Mouse (Mus musculus) heart, embryonic 13.5 days (tissue): ENCODE data around the gene Gm49355. TPM values are rescaled to one million over a fixed set of nuclear protein-coding genes. Genes with fewer than 3 reads are reported as not detected.

Source experiments
- ATAC-seq: fragments of 200-750 bp; cut with Nextera tagmentation; 2 replicates; pipeline ENCODE4 v1.8.0; 2017; ENCODE audit warnings: moderate TSS enrichment; ENCODE audit not compliant: insufficient number of reproducible peaks, low FRiP score, low TSS enrichment; ENCODE audit errors: extremely low read depth
- H3K27ac ChIP-seq: fragments of 300-500 bp; sonication (generic); replicated peaks from 2 replicates; pipeline ENCODE4 v1.5.1; 2015; ENCODE audit warnings: moderate library complexity, mild to moderate bottlenecking, inconsistent platforms
- H3K27me3 ChIP-seq: fragments of 300-500 bp; sonication (generic); replicated peaks from 2 replicates; pipeline ENCODE4 v1.6.1; 2015; ENCODE audit warnings: mild to moderate bottlenecking, inconsistent platforms
- H3K36me3 ChIP-seq: fragments of 300-500 bp; sonication (generic); 2 replicates; pipeline ENCODE4 v1.6.1; 2015; ENCODE audit warnings: mild to moderate bottlenecking, inconsistent platforms
- H3K4me1 ChIP-seq: fragments of 300-500 bp; sonication (generic); 2 replicates; pipeline ENCODE4 v1.6.1; 2015; ENCODE audit warnings: inconsistent platforms
- H3K4me2 ChIP-seq: fragments of 300-500 bp; sonication (generic); 2 replicates; pipeline ENCODE4 v1.6.1; 2015; ENCODE audit warnings: inconsistent platforms, mild to moderate bottlenecking, moderate library complexity
- H3K4me3 ChIP-seq: fragments of 300-500 bp; sonication (generic); 2 replicates; pipeline ENCODE4 v1.5.1; 2015; ENCODE audit warnings: moderate library complexity, mild to moderate bottlenecking, inconsistent platforms
- H3K9ac ChIP-seq: fragments of 300-500 bp; sonication (generic); 2 replicates; pipeline ENCODE4 v1.6.1; 2015; ENCODE audit warnings: inconsistent platforms, mild to moderate bottlenecking, moderate library complexity
- H3K9me3 ChIP-seq: fragments of 300-500 bp; sonication (generic); 2 replicates; pipeline ENCODE4 v1.6.1; 2016; ENCODE audit warnings: inconsistent platforms
- WGBS: fragments of 180-500 bp; shearing (Covaris S2); methylation state at CpG from one replicate; pipeline ENCODE4 v1.1.7; 2015; ENCODE audit warnings: mixed read lengths; 5-methylcytosine and 5-hydroxymethylcytosine counted together
- polyA plus RNA-seq: library from polyadenylated mRNA; unstranded; fragments of >200 nt; fragmentation: Nextera tagmentation; extraction: Ambion mirVana; gene quantifications from 2 replicates; pipeline ENCODE4 v1.2.1, GENCODE M21; 2015

Gene Gm49355
- polyA plus RNA-seq, 1 experiment from 2014 or later: 0.12 TPM

GRCm38 (mm10) chr14:12334925-12335324, 51.1 kb downstream of the Gm49355 start:
- WGBS: 32% methylated on average over 7 of the region's 7 CpGs
- Histone ChIP-seq H3K4me3 (no peak overlapping the region), H3K27ac (no peak overlapping the region), H3K9me3 (no peaks in the 10 kb centered on the region), H3K27me3 (peaks cover 78% of the 10 kb centered on the region), H3K4me1 (no peaks in the 10 kb centered on the region), H3K36me3 (no peaks in the 10 kb centered on the region), H3K9ac (no peak overlapping the region), H3K4me2 (no peak overlapping the region)
- ATAC-seq: no peak

DNA sequence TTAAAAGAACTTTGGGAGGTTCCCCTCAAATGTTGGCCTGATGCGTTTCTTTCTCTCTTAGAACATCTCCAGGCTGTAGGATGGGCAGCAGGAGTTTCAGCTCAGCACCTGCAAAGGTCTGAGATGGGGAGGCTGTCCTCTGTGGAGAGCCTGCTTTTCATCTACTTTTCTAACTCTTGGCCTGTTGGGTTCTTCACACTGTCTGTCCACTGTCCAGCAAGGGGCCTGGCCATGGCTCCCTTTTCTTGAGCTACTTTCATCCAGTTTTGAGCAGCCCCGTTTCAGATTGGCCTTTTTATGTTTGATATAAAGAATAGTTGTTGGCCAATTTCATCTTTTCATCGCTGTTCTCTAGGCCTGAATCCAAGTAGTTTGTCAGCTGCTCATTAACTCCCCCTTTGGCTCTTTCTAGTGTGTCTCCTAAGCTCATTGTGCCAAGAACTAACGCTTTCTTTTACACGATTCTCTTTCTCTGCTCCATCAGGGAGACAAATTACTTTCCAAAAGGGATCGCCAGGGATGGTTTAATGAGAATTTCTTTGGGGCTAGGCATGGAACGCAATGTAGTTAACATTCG, 53.7 kb downstream of the Gm49355 start:
- Histone ChIP-seq H3K4me3 (no peak overlapping the region), H3K9ac (no peak overlapping the region), H3K4me2 (no peak overlapping the region), H3K4me1 (peaks cover 13% of the 10 kb centered on the region), H3K27me3 (peaks cover 99% of the 10 kb centered on the region), H3K27ac (no peak overlapping the region), H3K36me3 (no peaks in the 10 kb centered on the region), H3K9me3 (no peaks in the 10 kb centered on the region)
- ATAC-seq: no peak
- WGBS: 9% methylated on average over 8 of the region's 8 CpGs

GRCm38 (mm10) chr14:12337998-12338809, 54.4 kb downstream of the Gm49355 start:
- H3K27ac ChIP-seq: no peak overlapping the region
- no peak for ATAC-seq
- 3% methylated on average over 16 of the region's 16 CpGs for WGBS
- H3K4me1 ChIP-seq: peaks cover 13% of the 10 kb centered on the region
- no peak overlapping the region for H3K4me2 ChIP-seq
- H3K36me3 ChIP-seq: no peaks in the 10 kb centered on the region
- H3K9ac ChIP-seq: no peak overlapping the region
- H3K27me3 ChIP-seq: peaks cover 100% of the 10 kb centered on the region
- no peak overlapping the region for H3K4me3 ChIP-seq
- H3K9me3 ChIP-seq: no peaks in the 10 kb centered on the region

GRCm38 (mm10) chr14:12338811-12339565, 55.2 kb downstream of the Gm49355 start:
- H3K4me2 ChIP-seq: no peak overlapping the region
- peaks cover 100% of the 10 kb centered on the region for H3K27me3 ChIP-seq
- H3K4me3 ChIP-seq: no peak overlapping the region
- peaks cover 13% of the 10 kb centered on the region for H3K4me1 ChIP-seq
- H3K9me3 ChIP-seq: no peaks in the 10 kb centered on the region
- H3K9ac ChIP-seq: no peak overlapping the region
- H3K36me3 ChIP-seq: no peaks in the 10 kb centered on the region
- H3K27ac ChIP-seq: no peak overlapping the region
- no peak for ATAC-seq
- WGBS: under 1% methylated on average over 10 of the region's 10 CpGs

GRCm38 (mm10) chr14:12340238-12341074, 56.7 kb downstream of the Gm49355 start:
- no peak for ATAC-seq
- Histone ChIP-seq H3K9me3 (no peaks in the 10 kb centered on the region), H3K4me3 (peak overlapping the region; percentile 23), H3K36me3 (no peaks in the 10 kb centered on the region), H3K4me1 (peaks cover 25% of the 10 kb centered on the region), H3K27ac (no peak overlapping the region), H3K27me3 (peaks cover 100% of the 10 kb centered on the region), H3K4me2 (peak overlapping the region; percentile 53), H3K9ac (peak overlapping the region; percentile 10; the same call in 1 of the 2 replicates)
- WGBS: 1% methylated on average over 19 of the region's 19 CpGs

DNA sequence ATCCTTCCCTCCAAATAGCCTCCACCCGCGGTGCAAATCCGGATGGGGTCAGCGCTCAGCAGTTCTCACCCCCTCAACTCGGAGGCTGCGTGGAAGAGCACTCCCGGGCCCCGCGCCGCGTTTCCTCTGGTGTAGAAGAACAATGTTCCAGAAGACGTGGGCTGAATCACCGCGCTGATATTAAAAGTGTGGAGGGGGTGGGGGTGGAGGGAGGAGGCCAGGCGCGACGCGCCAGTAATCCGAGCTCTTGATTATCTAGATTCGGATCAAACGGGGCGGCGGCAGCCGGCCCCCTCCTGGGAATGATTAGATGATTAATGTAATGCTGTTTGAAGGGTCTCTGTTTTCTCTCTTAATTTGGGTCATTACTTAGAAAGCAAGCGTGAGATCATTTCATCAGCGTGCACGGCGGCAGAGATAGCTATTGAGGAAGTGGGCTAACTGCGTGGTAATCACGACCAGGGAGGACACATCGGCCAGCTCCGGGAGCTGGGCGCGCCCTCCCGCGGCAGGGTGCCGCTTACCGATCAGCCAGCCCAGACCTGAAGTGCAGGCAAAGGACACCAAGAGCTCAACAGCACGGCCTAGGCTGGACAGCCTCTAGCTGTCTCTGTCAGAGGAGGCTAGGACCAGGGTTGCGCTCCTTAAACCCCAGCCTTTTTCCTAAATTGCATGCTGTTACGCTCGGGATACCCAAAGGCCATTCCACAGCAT, 57.5 kb downstream of the Gm49355 start:
- ATAC-seq: no peak
- no peak overlapping the region for H3K9ac ChIP-seq
- H3K27me3 ChIP-seq: peaks cover 100% of the 10 kb centered on the region
- no peaks in the 10 kb centered on the region for H3K36me3 ChIP-seq
- no peaks in the 10 kb centered on the region for H3K9me3 ChIP-seq
- peaks cover 33% of the 10 kb centered on the region for H3K4me1 ChIP-seq
- H3K27ac ChIP-seq: no peak overlapping the region
- peak overlapping the region; percentile 46 for H3K4me2 ChIP-seq
- WGBS: under 1% methylated on average over 42 of the region's 42 CpGs
- H3K4me3 ChIP-seq: peak overlapping the region; percentile 21

DNA sequence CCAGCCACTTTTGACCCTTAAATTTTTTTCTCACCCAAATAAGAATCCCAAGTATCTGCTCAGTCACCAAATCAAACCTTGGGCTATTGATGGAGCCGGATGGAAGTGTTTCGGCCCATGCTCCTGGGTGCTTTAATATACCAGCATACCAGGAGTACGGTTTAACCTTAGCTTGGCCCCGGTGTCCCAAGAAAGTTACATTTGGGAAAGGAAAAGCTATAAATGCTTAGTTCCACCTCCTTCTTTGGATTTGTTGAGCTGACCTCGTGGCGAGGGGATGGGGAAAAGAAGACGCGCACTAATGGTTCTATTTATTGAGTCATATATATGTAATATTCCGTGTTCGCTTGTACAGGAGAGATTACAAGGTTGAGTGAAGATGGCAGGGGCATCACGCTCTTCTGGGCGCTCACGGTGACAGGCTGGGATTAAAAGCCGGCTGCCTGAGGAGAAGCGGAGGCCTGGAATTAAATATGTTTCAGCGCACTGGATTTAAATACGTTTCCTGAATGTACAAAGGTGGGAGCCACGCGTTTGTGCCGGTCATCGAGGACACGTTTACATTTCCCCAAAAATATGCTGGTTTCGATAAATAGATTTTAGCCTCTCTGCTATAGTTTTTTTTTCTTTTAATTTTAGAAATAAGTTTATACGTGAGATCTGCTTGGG, 58.1 kb downstream of the Gm49355 start:
- peaks cover 40% of the 10 kb centered on the region for H3K4me1 ChIP-seq
- H3K27ac ChIP-seq: no peak overlapping the region
- no peak overlapping the region for H3K9ac ChIP-seq
- H3K36me3 ChIP-seq: no peaks in the 10 kb centered on the region
- 3% methylated on average over 24 of the region's 24 CpGs for WGBS
- H3K4me3 ChIP-seq: no peak overlapping the region
- H3K27me3 ChIP-seq: peaks cover 100% of the 10 kb centered on the region
- ATAC-seq: no peak
- no peak overlapping the region for H3K4me2 ChIP-seq
- H3K9me3 ChIP-seq: no peaks in the 10 kb centered on the region

DNA sequence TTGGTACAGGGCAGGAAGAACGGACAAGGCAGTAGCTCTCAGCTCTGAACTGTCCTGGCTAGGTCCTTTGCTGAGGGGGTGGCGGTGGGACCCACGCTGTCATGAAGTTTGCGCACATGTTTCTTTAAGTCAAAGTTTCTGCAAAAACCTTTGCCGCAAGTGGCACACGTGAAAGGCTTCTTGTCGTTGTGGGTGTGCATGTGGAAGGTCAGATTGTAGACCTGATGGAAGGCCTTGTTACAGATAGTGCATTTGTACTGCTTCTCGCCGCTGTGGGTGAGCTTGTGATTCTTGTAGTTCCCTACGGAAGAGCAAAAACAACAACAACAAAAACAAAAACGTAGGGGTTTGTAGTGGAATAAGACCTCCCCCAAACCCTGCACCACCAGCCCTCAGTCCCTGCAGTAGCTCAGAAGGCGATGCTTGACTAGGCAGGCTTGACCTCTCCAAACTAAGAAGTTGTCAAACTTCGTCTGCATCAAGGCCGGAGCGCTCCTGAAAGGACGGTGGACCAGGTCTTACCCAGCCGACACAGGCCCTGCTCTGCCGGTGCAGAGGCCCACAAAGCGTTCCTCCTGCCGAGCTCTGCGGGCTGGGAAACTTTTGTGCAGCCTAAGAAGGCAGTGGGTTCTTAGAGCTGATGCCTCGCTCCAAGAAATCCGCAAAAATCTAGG, 58.8 kb downstream of the Gm49355 start:
- H3K9me3 ChIP-seq: no peaks in the 10 kb centered on the region
- 3% methylated on average over 23 of the region's 23 CpGs for WGBS
- no peak overlapping the region for H3K9ac ChIP-seq
- no peaks in the 10 kb centered on the region for H3K36me3 ChIP-seq
- H3K27ac ChIP-seq: no peak overlapping the region
- H3K27me3 ChIP-seq: peaks cover 100% of the 10 kb centered on the region
- no peak overlapping the region for H3K4me2 ChIP-seq
- ATAC-seq: no peak
- H3K4me1 ChIP-seq: peaks cover 40% of the 10 kb centered on the region
- no peak overlapping the region for H3K4me3 ChIP-seq

DNA sequence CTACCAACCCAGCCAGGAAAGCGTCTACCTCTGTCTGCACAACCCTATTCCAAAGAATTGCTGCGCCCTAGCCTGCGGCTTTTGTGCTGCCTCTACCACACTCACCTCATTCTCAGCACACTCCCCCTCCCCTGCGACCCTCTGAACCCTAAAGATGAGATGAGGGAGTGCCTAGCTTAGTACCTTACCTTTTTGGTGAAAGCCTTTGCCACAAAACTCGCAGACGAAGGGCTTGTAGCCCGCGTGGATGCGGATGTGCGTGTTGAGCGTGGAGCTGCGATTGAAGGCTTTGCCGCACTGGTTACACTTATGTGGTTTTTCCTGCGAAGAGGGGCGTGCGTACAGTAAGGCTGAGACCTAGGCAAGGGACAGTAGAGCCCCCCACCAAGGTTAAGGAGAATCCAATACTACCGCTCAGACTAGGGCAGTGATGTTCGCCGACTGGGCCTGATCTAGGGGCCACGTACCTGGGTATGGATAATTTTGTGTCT, 59.7 kb downstream of the Gm49355 start:
- Histone ChIP-seq H3K9ac (no peak overlapping the region), H3K4me1 (peaks cover 40% of the 10 kb centered on the region), H3K4me3 (no peak overlapping the region), H3K36me3 (no peaks in the 10 kb centered on the region), H3K27ac (no peak overlapping the region), H3K9me3 (no peaks in the 10 kb centered on the region), H3K4me2 (no peak overlapping the region), H3K27me3 (peaks cover 100% of the 10 kb centered on the region)
- no peak for ATAC-seq
- WGBS: 2% methylated on average over 20 of the region's 20 CpGs
